Mouse (Mus musculus): ENCODE measurements around the gene 4930432K21Rik. TPM values are rescaled to one million over a fixed set of nuclear protein-coding genes. Genes with fewer than 3 reads are reported as not detected.

Gene 4930432K21Rik
- polyA plus RNA-seq, 1 experiment: 0.24 TPM

DNA sequence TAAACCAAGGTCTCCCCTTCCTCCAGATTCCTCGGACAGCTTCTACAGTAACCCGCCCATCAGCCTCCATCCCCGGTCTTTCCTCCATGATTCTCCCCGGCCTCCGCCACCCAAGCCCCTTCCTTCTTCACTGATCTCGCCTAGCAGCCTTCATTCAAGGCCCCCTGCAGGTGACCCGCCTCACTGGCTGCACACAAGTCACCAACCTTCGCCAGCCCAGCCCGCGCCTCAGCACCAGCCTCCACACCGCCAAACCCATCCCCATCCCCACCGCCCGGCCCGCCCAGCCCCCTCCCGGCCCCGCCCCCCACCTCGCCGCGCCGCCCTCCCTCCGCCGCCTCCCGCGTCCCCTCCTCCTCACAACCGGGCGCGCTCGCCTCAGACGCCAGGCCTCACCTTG, 43.6 kb upstream of the 4930432K21Rik start:
- Histone ChIP-seq H3K4me2 (ENCODE audit: low read depth) (peak overlapping the region; percentile 78), H3K27me3 (ENCODE audit: control insufficient read depth, insufficient read depth, insufficient read length) (no peaks in the 10 kb centered on the region), H3K79me2 (ENCODE audit: control insufficient read depth, insufficient read depth) (peaks cover 13% of the 10 kb centered on the region), H3K4me3 (peak overlapping the region; percentile 37), H3K36me3 (ENCODE audit: control insufficient read depth, insufficient read depth) (no peaks in the 10 kb centered on the region), H3ac (ENCODE audit: control insufficient read depth, insufficient read length) (peak overlapping the region; percentile 16)
- TF ChIP-seq USF1 (IDR thresholded peaks at IDR 0.05; ENCODE audit: low read depth) (no peak), POLR2A (IDR thresholded peaks at IDR 0.05; ENCODE audit: insufficient read length, low read depth) (peak; percentile 39), E2F4 (IDR thresholded peaks at IDR 0.05; ENCODE audit: insufficient read depth) (no peak)

DNA sequence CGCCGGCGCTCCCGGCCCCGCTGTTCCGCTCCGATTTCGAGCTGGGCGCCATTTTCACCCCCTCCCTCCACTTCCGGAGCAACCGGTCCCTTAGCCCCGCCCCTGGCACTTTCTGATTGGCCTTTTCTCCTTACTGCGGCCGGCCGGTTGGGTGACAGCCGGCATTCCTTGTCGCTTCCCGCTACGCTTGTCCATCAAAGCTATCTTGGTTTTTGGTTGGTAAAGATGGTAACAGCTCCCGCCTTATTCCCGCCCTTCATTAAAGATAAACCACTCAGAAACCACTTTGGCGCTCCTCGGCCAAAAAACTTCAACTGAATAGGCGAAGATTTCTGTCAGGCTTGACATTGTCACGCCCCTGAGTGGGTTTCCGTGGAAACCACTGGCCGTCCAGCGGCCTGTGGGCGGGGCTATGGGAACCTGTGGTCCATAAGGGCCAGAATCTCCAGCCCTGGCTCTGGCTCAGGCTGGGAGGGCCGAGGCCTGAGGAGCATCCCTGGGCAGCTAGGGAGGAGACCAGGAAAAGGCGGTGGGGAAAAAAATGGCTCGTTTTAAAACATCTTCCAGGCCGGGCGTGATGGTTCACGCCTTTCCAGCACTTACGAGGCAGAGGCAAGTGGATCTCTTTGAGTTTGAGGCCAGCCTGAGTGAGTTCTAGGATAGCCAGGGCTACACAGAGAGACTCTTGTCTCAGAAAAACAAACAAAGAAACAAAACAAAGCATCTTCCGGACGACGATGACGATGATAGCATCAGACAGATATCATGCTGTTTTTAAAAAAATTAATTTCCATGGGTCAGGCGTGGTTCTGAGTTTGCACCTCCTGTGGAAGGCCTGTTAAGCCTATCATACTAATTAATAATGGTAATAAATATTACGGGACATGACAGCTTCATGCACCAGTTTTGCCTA, 42.9 kb upstream of the 4930432K21Rik start, which contains the start of gene Dcaf15:
TSS of gene Dcaf15 (minus strand) at position 72 of the 913 bp plus-strand sequence.
- Histone ChIP-seq H3K79me2 (ENCODE audit: control insufficient read depth, insufficient read depth) (peaks cover 13% of the 10 kb centered on the region), H3K27me3 (ENCODE audit: control insufficient read depth, insufficient read depth, insufficient read length) (no peaks in the 10 kb centered on the region), H3K36me3 (ENCODE audit: control insufficient read depth, insufficient read depth) (no peaks in the 10 kb centered on the region), H3ac (ENCODE audit: control insufficient read depth, insufficient read length) (peak within 1 kb of the TSS; percentile 16), H3K4me3 (peak within 1 kb of the TSS; percentile 37), H3K4me2 (ENCODE audit: low read depth) (peak within 1 kb of the TSS; percentile 78)
- peak; percentile 34 for TF ChIP-seq POLR2A (IDR thresholded peaks at IDR 0.05; ENCODE audit: insufficient read length, low read depth)
- TF ChIP-seq MYOG (IDR thresholded peaks at IDR 0.05; ENCODE audit: control insufficient read depth in 1 of 3, insufficient read depth in 1 of 3, insufficient read length in 2 of 3, low read depth in 2 of 3): no peak
- TF ChIP-seq E2F4 (IDR thresholded peaks at IDR 0.05; ENCODE audit: insufficient read depth): peak; percentile 75

GRCm38 (mm10) chr8:84105676-84106075, 42.1 kb upstream of the 4930432K21Rik start:
- H3K4me3 ChIP-seq: no peak overlapping the region
- TF ChIP-seq POLR2AphosphoS2 (IDR thresholded peaks at IDR 0.05; ENCODE audit: insufficient read length, low read depth) (no peak), MAX (IDR thresholded peaks at IDR 0.05; ENCODE audit: low read depth) (no peak), MYOG (IDR thresholded peaks at IDR 0.05; ENCODE audit: control insufficient read depth in 1 of 3, insufficient read depth in 1 of 3, insufficient read length in 2 of 3, low read depth in 2 of 3) (no peak), CEBPB (IDR thresholded peaks at IDR 0.05; ENCODE audit: insufficient read depth, poor library complexity, severe bottlenecking) (no peak)
- no peak overlapping the region for H3ac ChIP-seq (ENCODE audit: control insufficient read depth, insufficient read length)
- H3K79me2 ChIP-seq (ENCODE audit: control insufficient read depth, insufficient read depth): peaks cover 13% of the 10 kb centered on the region
- H3K36me3 ChIP-seq (ENCODE audit: control insufficient read depth, insufficient read depth): no peaks in the 10 kb centered on the region
- no peaks in the 10 kb centered on the region for H3K27me3 ChIP-seq (ENCODE audit: control insufficient read depth, insufficient read depth, insufficient read length)
- no peak overlapping the region for H3K4me2 ChIP-seq (ENCODE audit: low read depth)

DNA sequence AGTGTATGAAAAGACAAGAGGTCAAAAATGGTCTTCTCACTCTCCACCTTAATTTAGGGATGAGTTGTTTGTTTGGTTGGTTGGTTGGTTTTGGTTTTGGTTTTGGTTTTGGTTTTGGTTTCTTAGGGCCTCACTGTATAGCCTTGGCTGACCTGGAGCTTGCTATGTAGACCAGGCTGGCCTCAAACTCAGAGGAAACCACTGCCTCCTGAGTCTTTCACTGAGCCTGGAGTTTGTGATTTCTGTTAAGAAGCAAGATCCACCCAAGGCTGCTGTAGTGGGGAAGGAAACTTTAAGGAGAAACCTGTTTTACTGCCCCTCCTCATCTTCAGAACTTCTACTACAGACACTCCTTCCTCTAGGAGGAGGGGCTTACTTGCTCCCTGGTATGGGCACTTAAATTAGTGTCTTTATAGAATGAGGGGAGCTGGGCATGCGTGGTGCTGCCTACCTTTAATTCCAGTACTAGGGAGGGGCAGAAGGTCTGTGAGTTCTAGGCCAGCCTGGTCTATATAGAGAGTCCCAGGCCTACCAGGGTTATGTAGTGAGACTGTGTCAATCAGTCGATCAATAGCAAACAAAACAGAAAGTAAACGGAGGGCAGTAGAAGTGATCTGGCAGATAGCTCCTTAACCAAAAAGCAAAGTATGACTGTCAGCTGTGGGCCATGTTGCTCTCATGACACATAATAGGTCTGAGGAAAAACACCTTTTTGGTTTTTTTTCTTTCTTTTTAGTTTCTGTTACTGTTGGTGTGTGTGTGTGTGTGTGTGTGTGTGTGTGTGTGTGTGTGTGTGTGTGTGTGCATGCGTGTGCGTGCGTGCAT, 41.4 kb upstream of the 4930432K21Rik start:
- H3K4me2 ChIP-seq (ENCODE audit: low read depth): no peak overlapping the region
- no peak overlapping the region for H3K4me3 ChIP-seq
- H3K79me2 ChIP-seq (ENCODE audit: control insufficient read depth, insufficient read depth): peaks cover 13% of the 10 kb centered on the region
- no peak overlapping the region for H3ac ChIP-seq (ENCODE audit: control insufficient read depth, insufficient read length)
- no peaks in the 10 kb centered on the region for H3K36me3 ChIP-seq (ENCODE audit: control insufficient read depth, insufficient read depth)
- TF ChIP-seq POLR2A (IDR thresholded peaks at IDR 0.05; ENCODE audit: insufficient read length, low read depth): no peak
- no peak for TF ChIP-seq REST (IDR thresholded peaks at IDR 0.05; ENCODE audit: insufficient read depth, insufficient read length)
- TF ChIP-seq USF1 (IDR thresholded peaks at IDR 0.05; ENCODE audit: low read depth): no peak
- no peak for TF ChIP-seq TCF12 (IDR thresholded peaks at IDR 0.05; ENCODE audit: insufficient read depth, poor library complexity, severe bottlenecking)
- TF ChIP-seq POLR2AphosphoS2 (IDR thresholded peaks at IDR 0.05; ENCODE audit: insufficient read length, low read depth): no peak
- TF ChIP-seq MAX (IDR thresholded peaks at IDR 0.05; ENCODE audit: low read depth): no peak
- no peak for TF ChIP-seq CEBPB (IDR thresholded peaks at IDR 0.05; ENCODE audit: insufficient read depth, poor library complexity, severe bottlenecking)
- no peak for TF ChIP-seq SRF (IDR thresholded peaks at IDR 0.05; ENCODE audit: control insufficient read depth, insufficient read length, low read depth)
- no peak for TF ChIP-seq MYOD1 (IDR thresholded peaks at IDR 0.05; ENCODE audit: control insufficient read depth in 1 of 3, insufficient read length in 2 of 3, low read depth in 2 of 3)
- no peak for TF ChIP-seq TCF3 (IDR thresholded peaks at IDR 0.05; ENCODE audit: insufficient read length, low read depth)
- no peaks in the 10 kb centered on the region for H3K27me3 ChIP-seq (ENCODE audit: control insufficient read depth, insufficient read depth, insufficient read length)

GRCm38 (mm10) chr8:84115646-84116045, 32.2 kb upstream of the 4930432K21Rik start:
- H3K4me3 ChIP-seq: no peak overlapping the region
- no peaks in the 10 kb centered on the region for H3K36me3 ChIP-seq (ENCODE audit: control insufficient read depth, insufficient read depth)
- no peak for TF ChIP-seq USF1 (IDR thresholded peaks at IDR 0.05; ENCODE audit: low read depth)
- TF ChIP-seq POLR2AphosphoS2 (IDR thresholded peaks at IDR 0.05; ENCODE audit: insufficient read length, low read depth): no peak
- TF ChIP-seq MYOG (IDR thresholded peaks at IDR 0.05; ENCODE audit: control insufficient read depth in 1 of 3, insufficient read depth in 1 of 3, insufficient read length in 2 of 3, low read depth in 2 of 3): no peak
- no peak for TF ChIP-seq TCF12 (IDR thresholded peaks at IDR 0.05; ENCODE audit: insufficient read depth, poor library complexity, severe bottlenecking)
- no peak for TF ChIP-seq E2F4 (IDR thresholded peaks at IDR 0.05; ENCODE audit: insufficient read depth)
- no peak for TF ChIP-seq MYOD1 (IDR thresholded peaks at IDR 0.05; ENCODE audit: control insufficient read depth in 1 of 3, insufficient read length in 2 of 3, low read depth in 2 of 3)
- TF ChIP-seq SRF (IDR thresholded peaks at IDR 0.05; ENCODE audit: control insufficient read depth, insufficient read length, low read depth): no peak
- no peak for TF ChIP-seq CEBPB (IDR thresholded peaks at IDR 0.05; ENCODE audit: insufficient read depth, poor library complexity, severe bottlenecking)
- no peak for TF ChIP-seq REST (IDR thresholded peaks at IDR 0.05; ENCODE audit: insufficient read depth, insufficient read length)
- TF ChIP-seq TCF3 (IDR thresholded peaks at IDR 0.05; ENCODE audit: insufficient read length, low read depth): no peak
- TF ChIP-seq POLR2A (IDR thresholded peaks at IDR 0.05; ENCODE audit: insufficient read length, low read depth): no peak
- H3K27me3 ChIP-seq (ENCODE audit: control insufficient read depth, insufficient read depth, insufficient read length): no peaks in the 10 kb centered on the region
- H3K79me2 ChIP-seq (ENCODE audit: control insufficient read depth, insufficient read depth): no peaks in the 10 kb centered on the region
- H3ac ChIP-seq (ENCODE audit: control insufficient read depth, insufficient read length): no peak overlapping the region
- no peak overlapping the region for H3K4me2 ChIP-seq (ENCODE audit: low read depth)
